ENCODE assay signal across 23 mouse cellular contexts in the genomic region with DNA sequence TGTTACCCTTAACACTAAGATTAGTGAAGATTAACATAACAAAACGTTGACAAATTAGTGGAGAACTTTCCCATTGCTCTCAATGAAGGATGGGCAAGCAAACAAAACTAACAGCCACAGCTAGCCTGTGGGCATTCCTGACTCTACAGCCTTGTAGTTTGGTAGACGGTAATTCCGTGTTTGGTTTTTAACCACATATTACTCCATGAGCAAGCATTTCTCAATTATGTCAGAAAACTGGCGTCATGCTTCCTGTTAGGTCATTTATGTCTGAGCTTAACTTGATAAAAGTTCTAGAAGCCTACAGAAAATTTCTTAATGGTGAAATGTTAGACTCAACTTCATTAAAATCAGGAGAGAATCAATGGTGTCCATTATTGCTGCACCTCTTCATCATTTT. TPM values are rescaled to one million over a fixed set of nuclear protein-coding genes. Genes with fewer than 3 reads are reported as not detected.
DNase-seq lines count a peak whose midpoint lies in the region; ATAC-seq and TF ChIP-seq lines count a peak whose summit lies in the region.
"Had no signal": no experiment of that assay in that cellular context is flagged by ENCODE, and none has a peak within 500 bp of the region (broad histone marks: within the 10 kb centered on the region; RNA-seq: fewer than 3 reads in every experiment).

No protein-coding gene starts in this region.

- H3K36me3 ChIP-seq in megakaryocyte, embryonic 14.5 days (replicated peaks; ENCODE audit: low read length), result peaks cover 32% of the 10 kb centered on the region

- H3K27me3 ChIP-seq in megakaryocyte, embryonic 14.5 days (replicated peaks), result no peaks in the 10 kb centered on the region
- H3K27me3 ChIP-seq: embryonic facial prominence, embryonic 12.5 days; embryonic facial prominence, embryonic 15.5 days; hindbrain, embryonic 13.5 days; intestine, embryonic 15.5 days had no signal

- ATAC-seq in granulocyte monocyte progenitor cell, adult 5-6 weeks (replicated peaks; ENCODE audit: poor library complexity, severe bottlenecking), result peak; percentile 98
- ATAC-seq: activated CD4-positive, CD25-positive, alpha-beta regulatory T cell, adult 4 months; CD4-positive, CD25-positive, alpha-beta regulatory T cell, adult 4 months; forebrain, embryonic 14.5 days; forebrain, postnatal 0 days; hindbrain, embryonic 16.5 days; intestine, embryonic 15.5 days had no signal

- peak overlapping the region; percentile 69 for H3K4me3 ChIP-seq in megakaryocyte, embryonic 14.5 days (replicated peaks)
- no peak overlapping the region for H3K4me3 ChIP-seq in gastrocnemius, adult 2 months
- H3K4me3 ChIP-seq: embryonic facial prominence, embryonic 12.5 days; embryonic facial prominence, embryonic 15.5 days; heart, adult 2 months; hindbrain, embryonic 10.5 days; hindbrain, embryonic 13.5 days; intestine, embryonic 15.5 days had no signal

- peak; percentile 82 for DNase-seq in 416B (ENCODE audit: low read depth)
- DNase-seq in gastrocnemius, adult 2 months, result no peak
- DNase-seq in left cerebral cortex, adult 18-20 months (ENCODE audit: low spot score in 2 of 2), result no peak
- DNase-seq in kidney, postnatal 4 days, result no peak
- DNase-seq: adrenal gland, adult 8-10 months; adrenal gland, postnatal 36 days; cerebellum, adult 18-20 months; cerebellum, adult 9-10 months; cerebellum, postnatal 14 days; forebrain, postnatal 0 days; gastrocnemius, postnatal 25 days; heart, adult 2 months had no signal

- H3K27ac ChIP-seq in gastrocnemius, adult 2 months, result no peak overlapping the region
- H3K27ac ChIP-seq: embryonic facial prominence, embryonic 12.5 days; embryonic facial prominence, embryonic 15.5 days; heart, adult 2 months; hindbrain, embryonic 10.5 days; hindbrain, embryonic 13.5 days; intestine, embryonic 15.5 days had no signal

- intact Hi-C loops in gastrocnemius, adult 2 months (cut with DNase I), result no loop called here

- H3K9me3 ChIP-seq in megakaryocyte, embryonic 14.5 days, result peaks cover 2% of the 10 kb centered on the region; the same call in 1 of the 2 replicates
- H3K9me3 ChIP-seq: embryonic facial prominence, embryonic 12.5 days; embryonic facial prominence, embryonic 15.5 days; hindbrain, embryonic 13.5 days; intestine, embryonic 15.5 days had no signal

- no peak for TF ChIP-seq CTCF in gastrocnemius, adult 2 months (IDR thresholded peaks at IDR 0.05)

- peaks cover 39% of the 10 kb centered on the region for H3K4me1 ChIP-seq in megakaryocyte, embryonic 14.5 days
- H3K4me1 ChIP-seq: hindbrain, embryonic 13.5 days; intestine, embryonic 15.5 days had no signal

RNA-seq across cellular contexts. Expression of a gene that starts 11.2 kb away (rescaled TPM):
- 28.5 TPM in 2 replicates for total RNA-seq in granulocyte monocyte progenitor cell, adult 5-6 weeks (2014; fragmentation: Nextera tagmentation)
- 40.8 and 48.0 TPM in 2 replicates for total RNA-seq in granulocyte monocyte progenitor cell, adult 5-6 weeks (2017)
- 2.7 and 5.7 TPM in 2 replicates for polyA plus RNA-seq in megakaryocyte, embryonic 14.5 days (2012; ENCODE audit: insufficient read depth, low replicate concordance)
- total RNA-seq in gastrocnemius, adult 2 months (2021), result 10 to 100 TPM; 18.6 to 20.4 TPM
- 10 to 100 TPM; 48.2 to 49.9 TPM for total RNA-seq in left cerebral cortex, adult 18-20 months (2021)
